Mouse (Mus musculus) kidney, embryonic 15.5 days (tissue): ENCODE measurements around the gene Fbxl21. TPM values are rescaled to one million over a fixed set of nuclear protein-coding genes. Genes with fewer than 3 reads are reported as not detected.

Experiments
- ATAC-seq: fragments of 200-750 bp; cut with Nextera tagmentation; replicated peaks from 2 replicates; pipeline ENCODE4 v1.8.0; 2017; ENCODE audit warnings: moderate TSS enrichment; ENCODE audit not compliant: low FRiP score
- H3K27ac ChIP-seq: fragments of 300-500 bp; sonication (generic); 2 replicates; pipeline ENCODE4 v1.5.1; 2015; ENCODE audit warnings: mild to moderate bottlenecking, inconsistent platforms
- H3K27me3 ChIP-seq: fragments of 300-500 bp; sonication (generic); 2 replicates; pipeline ENCODE4 v1.6.1; 2015; ENCODE audit warnings: inconsistent platforms
- H3K36me3 ChIP-seq: fragments of 300-500 bp; sonication (generic); 2 replicates; pipeline ENCODE4 v1.6.1; 2015; ENCODE audit warnings: inconsistent platforms
- H3K4me1 ChIP-seq: fragments of 300-500 bp; sonication (generic); 2 replicates; pipeline ENCODE4 v1.6.1; 2015; ENCODE audit warnings: inconsistent platforms
- H3K4me2 ChIP-seq: fragments of 300-500 bp; sonication (generic); 2 replicates; pipeline ENCODE4 v1.6.1; 2015; ENCODE audit warnings: moderate library complexity, mild to moderate bottlenecking, inconsistent platforms
- H3K4me3 ChIP-seq: fragments of 300-500 bp; sonication (generic); replicated peaks from 2 replicates; pipeline ENCODE4 v1.5.1; 2015; ENCODE audit warnings: mild to moderate bottlenecking, inconsistent platforms
- H3K9ac ChIP-seq: fragments of 300-500 bp; sonication (generic); 2 replicates; pipeline ENCODE4 v1.6.1; 2015; ENCODE audit warnings: mild to moderate bottlenecking, inconsistent platforms
- H3K9me3 ChIP-seq: fragments of 300-500 bp; sonication (generic); replicated peaks from 2 replicates; pipeline ENCODE4 v1.6.1; 2016; ENCODE audit warnings: inconsistent platforms
- WGBS: fragments of 180-500 bp; shearing (Covaris S2); methylation state at CpG from one replicate; pipeline ENCODE4 v1.1.7; 2015; ENCODE audit warnings: mixed read lengths; 5-methylcytosine and 5-hydroxymethylcytosine counted together
- polyA plus RNA-seq: library from polyadenylated mRNA; unstranded; fragments of >200 nt; fragmentation: Nextera tagmentation; extraction: Ambion mirVana; gene quantifications from 2 replicates; pipeline ENCODE4 v1.2.1, GENCODE M21; 2015

Fbxl21 gene
- polyA plus RNA-seq, 1 experiment from 2014 or later: 2.9 TPM

DNA sequence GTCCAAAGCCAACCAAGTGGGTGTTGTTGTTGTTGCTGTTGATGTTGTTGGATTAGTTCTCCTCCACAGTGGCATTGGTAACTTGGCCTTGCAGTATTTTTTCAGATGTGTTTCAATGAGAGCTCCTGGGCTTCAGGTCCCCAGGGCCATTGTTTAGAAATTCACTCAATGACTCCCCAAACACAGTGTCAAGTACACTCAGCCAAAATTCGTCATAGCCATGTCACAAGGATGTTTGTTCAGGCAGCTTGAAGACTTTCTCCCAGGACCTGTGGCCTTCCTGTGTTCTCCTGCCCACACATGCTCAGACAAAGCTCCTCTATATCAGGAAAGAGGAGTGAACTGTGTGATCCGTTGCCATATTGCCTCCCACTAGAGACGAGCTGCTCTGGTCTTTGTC, 63.8 kb downstream of the Fbxl21 start:
- H3K4me3 ChIP-seq: no peak overlapping the region
- no peak overlapping the region for H3K4me2 ChIP-seq
- 0 out of 2 replicates have a peak, but pooled peaks cover 2% of the 10 kb centered on the region for H3K27me3 ChIP-seq
- H3K36me3 ChIP-seq: no peaks in the 10 kb centered on the region
- H3K9me3 ChIP-seq: no peaks in the 10 kb centered on the region
- H3K9ac ChIP-seq: no peak overlapping the region
- 49% methylated on average over 3 of the region's 3 CpGs for WGBS
- ATAC-seq: no peak
- H3K4me1 ChIP-seq: peaks cover 62% of the 10 kb centered on the region
- no peak overlapping the region for H3K27ac ChIP-seq

Other genes starting within 250 kb of the Fbxl21 start
- 23.8 and 25.3 TPM in 2 replicates for gene Cxcl14, start 225.9 kb upstream of the Fbxl21 start, polyA plus RNA-seq
- not detected in 2 replicates for gene Gm3045, start 95.9 kb upstream of the Fbxl21 start, polyA plus RNA-seq
- 0.45 and 0.59 TPM in 2 replicates for gene Slc25a48, start 84.1 kb upstream of the Fbxl21 start, polyA plus RNA-seq
- gene Il9, start 40.2 kb upstream of the Fbxl21 start, polyA plus RNA-seq: not detected in 2 replicates
- gene Lect2, start 26.0 kb downstream of the Fbxl21 start, polyA plus RNA-seq: 1.8 and 2.5 TPM in 2 replicates
- gene Tgfbi, start 87.1 kb downstream of the Fbxl21 start, polyA plus RNA-seq: 121 and 135 TPM in 2 replicates
- gene Smad5, start 180.5 kb downstream of the Fbxl21 start, polyA plus RNA-seq: 33.3 and 34.6 TPM in 2 replicates
- not detected in 2 replicates for gene Gm45623, start 231.4 kb downstream of the Fbxl21 start, polyA plus RNA-seq